Comparison of ENCODE assay signal across 23 mouse cellular contexts in the genomic region with DNA sequence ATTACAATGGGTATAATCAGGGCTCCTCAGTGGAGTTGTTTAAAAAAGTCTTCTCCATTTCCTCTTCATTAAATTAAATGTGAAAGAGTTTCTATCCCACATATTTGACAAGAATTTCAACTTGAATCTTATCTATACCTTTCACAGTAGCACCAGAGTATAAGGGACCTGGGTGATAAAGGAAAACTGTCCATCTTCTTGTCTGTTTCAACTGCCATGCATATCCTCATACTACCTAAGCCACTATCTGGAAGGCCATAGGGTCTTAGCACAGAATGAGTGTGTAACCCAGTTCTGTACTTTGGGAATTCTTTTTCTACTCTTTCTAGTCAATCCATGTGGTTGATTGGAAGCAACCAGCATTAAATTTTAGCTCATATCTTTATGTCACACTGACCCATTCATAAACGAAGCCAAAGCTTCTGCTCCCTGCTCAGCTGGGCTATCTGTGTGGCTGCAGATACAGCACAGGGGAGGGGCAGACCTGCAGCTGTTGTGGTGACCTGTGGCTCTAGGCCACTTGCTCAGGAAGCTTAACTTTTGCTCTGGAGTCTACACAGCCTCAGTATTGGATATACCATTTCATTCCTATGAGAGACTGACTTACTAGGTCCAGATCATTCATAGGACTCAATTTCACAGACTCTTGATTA.
DNase-seq lines count a peak whose midpoint lies in the region; ATAC-seq and TF ChIP-seq lines count a peak whose summit lies in the region.
"Had no signal": no experiment of that assay in that cellular context is flagged by ENCODE, and none has a peak within 500 bp of the region (broad histone marks: within the 10 kb centered on the region; RNA-seq: fewer than 3 reads in every experiment).

No protein-coding gene starts in this region.

- no peaks in the 10 kb centered on the region for H3K9me3 ChIP-seq in liver, embryonic 11.5 days (ENCODE audit: control insufficient read depth, low read length)
- H3K9me3 ChIP-seq in liver, embryonic 16.5 days (replicated peaks; ENCODE audit: control insufficient read depth, low read length) = no peaks in the 10 kb centered on the region
- H3K9me3 ChIP-seq: embryonic facial prominence, embryonic 10.5 days; forebrain, embryonic 12.5 days; heart, embryonic 10.5 days; hindbrain, embryonic 13.5 days had no signal

- no peaks in the 10 kb centered on the region for H3K36me3 ChIP-seq in liver, embryonic 11.5 days (ENCODE audit: control insufficient read depth, insufficient read depth, low read length)
- H3K36me3 ChIP-seq in liver, embryonic 16.5 days (ENCODE audit: control insufficient read depth, insufficient read depth) = no peaks in the 10 kb centered on the region
- H3K36me3 ChIP-seq: embryonic facial prominence, embryonic 10.5 days; forebrain, embryonic 12.5 days; heart, embryonic 10.5 days; hindbrain, embryonic 13.5 days had no signal

- DNase-seq in spleen, adult 12 weeks (ENCODE audit: low spot score) = peak; percentile 26
- no peak for DNase-seq in spleen, adult 18-20 months
- DNase-seq in liver, embryonic 11.5 days (ENCODE audit: low spot score) = no peak
- no peak for DNase-seq in left cerebral cortex, adult 2 months (ENCODE audit: extremely low spot score in 1 of 2, low spot score in 2 of 2)
- DNase-seq in cerebellum, adult 8-10 months = no peak
- no peak for DNase-seq in layer of hippocampus, adult 9-10 months (ENCODE audit: low spot score)
- DNase-seq: adrenal gland, postnatal 14 days; cerebellum, adult 11-12 months; cerebellum, adult 9-11 months; cerebellum, postnatal 36 days; gastrocnemius, postnatal 10 days; heart, adult 18-20 months; heart, postnatal 10 days; heart, postnatal 4 days had no signal

- H3K4me3 ChIP-seq in liver, embryonic 11.5 days (ENCODE audit: low read depth, low read length) = no peak overlapping the region
- no peak overlapping the region for H3K4me3 ChIP-seq in liver, embryonic 16.5 days (ENCODE audit: low read depth, low read length)
- H3K4me3 ChIP-seq in left cerebral cortex, adult 2 months = no peak overlapping the region
- H3K4me3 ChIP-seq: embryonic facial prominence, embryonic 10.5 days; erythroblast, embryonic 14.5 days; forebrain, embryonic 12.5 days; heart, embryonic 10.5 days; hindbrain, embryonic 13.5 days had no signal

- H3K27me3 ChIP-seq in liver, embryonic 11.5 days (replicated peaks; ENCODE audit: control insufficient read depth, insufficient read depth, low read length) = no peaks in the 10 kb centered on the region
- no peaks in the 10 kb centered on the region for H3K27me3 ChIP-seq in liver, embryonic 16.5 days (ENCODE audit: control insufficient read depth, insufficient read depth, low read depth, low read length)
- H3K27me3 ChIP-seq: forebrain, embryonic 12.5 days; hindbrain, embryonic 13.5 days had no signal

- intact Hi-C loops in left cerebral cortex, adult 2 months (cut with DNase I) = no loop called here

- no peak for TF ChIP-seq CTCF in left cerebral cortex, adult 2 months (IDR thresholded peaks at IDR 0.05)

- H3K27ac ChIP-seq in liver, embryonic 11.5 days (ENCODE audit: low read depth, low read length) = no peak overlapping the region
- no peak overlapping the region for H3K27ac ChIP-seq in liver, embryonic 16.5 days (ENCODE audit: low read length)
- no peak overlapping the region for H3K27ac ChIP-seq in left cerebral cortex, adult 2 months
- H3K27ac ChIP-seq: embryonic facial prominence, embryonic 10.5 days; forebrain, embryonic 12.5 days; heart, embryonic 10.5 days; hindbrain, embryonic 13.5 days had no signal

- 29% methylated on average over 1 of the region's 1 CpGs for WGBS in liver, embryonic 11.5 days
- WGBS in liver, embryonic 16.5 days (ENCODE audit: insufficient replicate concordance) = 12% methylated on average over 1 of the region's 1 CpGs

- H3K4me1 ChIP-seq in liver, embryonic 11.5 days (replicated peaks; ENCODE audit: control insufficient read depth, insufficient read depth, low read length) = no peaks in the 10 kb centered on the region
- no peaks in the 10 kb centered on the region for H3K4me1 ChIP-seq in liver, embryonic 16.5 days (ENCODE audit: control insufficient read depth, low read depth, low read length)
- H3K4me1 ChIP-seq: embryonic facial prominence, embryonic 10.5 days; forebrain, embryonic 12.5 days; heart, embryonic 10.5 days; hindbrain, embryonic 13.5 days had no signal

- ATAC-seq in liver, embryonic 11.5 days (replicated peaks; ENCODE audit: low FRiP score) = peak; percentile 81
- ATAC-seq in liver, embryonic 16.5 days (ENCODE audit: low read depth) = 0 out of 2 replicates have a peak, but pooled peaks have one; percentile 41
- ATAC-seq: activated CD4-positive, CD25-positive, alpha-beta regulatory T cell, adult 4 months; forebrain, embryonic 16.5 days; Patski had no signal

- no peak overlapping the region for H3K9ac ChIP-seq in liver, embryonic 11.5 days (ENCODE audit: low read depth, low read length)
- no peak overlapping the region for H3K9ac ChIP-seq in liver, embryonic 16.5 days (ENCODE audit: low read depth, low read length)
- H3K9ac ChIP-seq: forebrain, embryonic 12.5 days; hindbrain, embryonic 13.5 days had no signal

- H3K4me2 ChIP-seq in liver, embryonic 11.5 days = no peak overlapping the region
- H3K4me2 ChIP-seq in liver, embryonic 16.5 days (ENCODE audit: low read depth, low read length) = no peak overlapping the region
- H3K4me2 ChIP-seq: forebrain, embryonic 12.5 days; hindbrain, embryonic 13.5 days had no signal
